In genomic region chr3:136802595-136802994, GRCm38 (mm10) we compare ENCODE assay signal across 12 mouse cellular contexts.
DNase-seq lines count a peak whose midpoint lies in the region; ATAC-seq and TF ChIP-seq lines count a peak whose summit lies in the region.
"Had no signal": no experiment of that assay in that cellular context is flagged by ENCODE, and none has a peak within 500 bp of the region (broad histone marks: within the 10 kb centered on the region; RNA-seq: fewer than 3 reads in every experiment).

No protein-coding gene starts in this region.

- no peak for TF ChIP-seq POLR2A in heart, adult 2 months (IDR thresholded peaks at IDR 0.05; ENCODE audit: insufficient read depth, low read depth, low read length)

- no peak for TF ChIP-seq CTCF in heart, adult 2 months (IDR thresholded peaks at IDR 0.05)

- no peak overlapping the region for H3K4me2 ChIP-seq in heart, embryonic 11.5 days
- no peak overlapping the region for H3K4me2 ChIP-seq in hindbrain, embryonic 13.5 days
- H3K4me2 ChIP-seq: neural tube, embryonic 13.5 days had no signal

- H3K9ac ChIP-seq in heart, adult 2 months (ENCODE audit: low read depth, low read length), result no peak overlapping the region
- no peak overlapping the region for H3K9ac ChIP-seq in heart, embryonic 11.5 days (ENCODE audit: low read depth, low read length)
- no peak overlapping the region for H3K9ac ChIP-seq in hindbrain, embryonic 13.5 days
- H3K9ac ChIP-seq: liver, embryonic 14.5 days; neural tube, embryonic 13.5 days had no signal

- H3K4me3 ChIP-seq in heart, adult 2 months, result no peak overlapping the region
- H3K4me3 ChIP-seq in heart, embryonic 11.5 days (ENCODE audit: low read depth, low read length), result no peak overlapping the region
- no peak overlapping the region for H3K4me3 ChIP-seq in forebrain, embryonic 10.5 days
- no peak overlapping the region for H3K4me3 ChIP-seq in hindbrain, embryonic 13.5 days
- H3K4me3 ChIP-seq: neural tube, embryonic 13.5 days had no signal

- WGBS in heart, adult 2 months, result 46% methylated on average over 4 of the region's 4 CpGs
- WGBS in heart, embryonic 11.5 days (ENCODE audit: insufficient replicate concordance), result 83% methylated on average over 4 of the region's 4 CpGs
- 81% methylated on average over 4 of the region's 4 CpGs for WGBS in forebrain, embryonic 10.5 days
- whole genome bisulfite sequencing in hindbrain, embryonic 13.5 days, result 82% methylated on average over 4 of the region's 4 CpGs

- intact Hi-C loops in heart, adult 2 months (cut with DNase I), result loop anchor here (5.0 kb wide), 1 partner anchor 60 kb away; no protein-coding TSS in a partner anchor
- intact Hi-C loops in heart, postnatal 10 days (cut with DNase I), result loop anchor here (5.0 kb wide), 1 partner anchor 75 kb away; no protein-coding TSS in a partner anchor

- ATAC-seq in heart, embryonic 11.5 days (replicated peaks; ENCODE audit: insufficient number of reproducible peaks, low FRiP score, low TSS enrichment), result no peak
- ATAC-seq in hindbrain, embryonic 13.5 days (ENCODE audit: low FRiP score), result no peak

- H3K9me3 ChIP-seq in heart, embryonic 11.5 days (replicated peaks; ENCODE audit: control insufficient read depth, low read length), result no peaks in the 10 kb centered on the region
- H3K9me3 ChIP-seq in forebrain, embryonic 10.5 days, result no peaks in the 10 kb centered on the region
- H3K9me3 ChIP-seq in hindbrain, embryonic 13.5 days, result no peaks in the 10 kb centered on the region
- H3K9me3 ChIP-seq: neural tube, embryonic 13.5 days had no signal

- H3K27ac ChIP-seq in heart, adult 2 months, result no peak overlapping the region
- no peak overlapping the region for H3K27ac ChIP-seq in heart, embryonic 11.5 days (ENCODE audit: low read depth, low read length)
- H3K27ac ChIP-seq in forebrain, embryonic 10.5 days, result no peak overlapping the region
- no peak overlapping the region for H3K27ac ChIP-seq in hindbrain, embryonic 13.5 days
- H3K27ac ChIP-seq: liver, embryonic 14.5 days; neural tube, embryonic 13.5 days had no signal

- peaks cover 7% of the 10 kb centered on the region for H3K79me2 ChIP-seq in heart, adult 2 months (replicated peaks; ENCODE audit: control insufficient read depth, insufficient read depth, low read length)

- 0 out of 2 replicates have a peak, but pooled peaks have one; percentile 65 for TF ChIP-seq EP300 in heart, adult 2 months (IDR thresholded peaks at IDR 0.05; ENCODE audit: insufficient read depth, low read depth, low read length)

- H3K4me1 ChIP-seq in heart, adult 2 months (ENCODE audit: control insufficient read depth, insufficient read depth, low read length), result no peaks in the 10 kb centered on the region; the same call in 1 of the 2 replicates
- no peaks in the 10 kb centered on the region for H3K4me1 ChIP-seq in heart, embryonic 11.5 days (ENCODE audit: control insufficient read depth, insufficient read depth, low read length)
- H3K4me1 ChIP-seq in forebrain, embryonic 10.5 days, result peaks cover 6% of the 10 kb centered on the region; the same call in 1 of the 2 replicates
- H3K4me1 ChIP-seq in hindbrain, embryonic 13.5 days (replicated peaks), result no peaks in the 10 kb centered on the region

- peak; percentile 65 to 78 for DNase-seq in heart, adult 2 months
- DNase-seq in adrenal gland, postnatal 36 days, result peak; percentile 17 to 34
- DNase-seq in cerebellum, postnatal 14 days, result peak; percentile 35 to 50
- DNase-seq in heart, postnatal 10 days, result peak; percentile 84 to 85
- DNase-seq in forebrain, embryonic 10.5 days (ENCODE audit: extremely low spot score, low spot score), result no peak
- DNase-seq in Muller cell, postnatal 12 days (ENCODE audit: inconsistent ontology term), result no peak
- DNase-seq: layer of hippocampus, postnatal 36 days; right cerebral cortex, postnatal 25 days had no signal

- peaks cover 2% of the 10 kb centered on the region; the same call in 1 of the 2 replicates for H3K36me3 ChIP-seq in heart, adult 2 months (ENCODE audit: control insufficient read depth, insufficient read depth, low read length)
- H3K36me3 ChIP-seq in heart, embryonic 11.5 days (ENCODE audit: control insufficient read depth, insufficient read depth, low read length), result no peaks in the 10 kb centered on the region
- H3K36me3 ChIP-seq in forebrain, embryonic 10.5 days (replicated peaks), result peaks cover 6% of the 10 kb centered on the region; the same call in 1 of the 2 replicates
- H3K36me3 ChIP-seq in hindbrain, embryonic 13.5 days, result peaks cover 9% of the 10 kb centered on the region

- H3K27me3 ChIP-seq in heart, adult 2 months (ENCODE audit: control insufficient read depth, insufficient read depth, low read length), result no peaks in the 10 kb centered on the region
- no peaks in the 10 kb centered on the region for H3K27me3 ChIP-seq in heart, embryonic 11.5 days (ENCODE audit: control insufficient read depth, insufficient read depth, low read length)
- H3K27me3 ChIP-seq in forebrain, embryonic 10.5 days (ENCODE audit: poor library complexity, severe bottlenecking), result no peaks in the 10 kb centered on the region
- H3K27me3 ChIP-seq in hindbrain, embryonic 13.5 days, result no peaks in the 10 kb centered on the region
- H3K27me3 ChIP-seq: neural tube, embryonic 13.5 days had no signal

Comparison
In these comparisons a context has a peak if more than half of its experiments do, and no peak if none do; other contexts are left out.
1. DNase-seq: peak in heart, adult 2 months (2 of 2), adrenal gland, postnatal 36 days (2 of 2), cerebellum, postnatal 14 days (2 of 2) and heart, postnatal 10 days (2 of 2); none in forebrain, embryonic 10.5 days (single experiment) and Muller cell, postnatal 12 days (single experiment).